Mouse (Mus musculus) liver, postnatal 0 days (tissue): ENCODE results near the gene Zfp799.

Source experiments
- CTCF ChIP-seq: sonication (generic); IDR thresholded peaks from 2 replicates; pipeline ENCODE4 v1.5.1; 2016; ENCODE audit warnings: antibody characterized with exemption, low read depth
- EP300 ChIP-seq: IDR thresholded peaks from 2 replicates; pipeline ENCODE4 v1.6.1; 2016; ENCODE audit warnings: antibody characterized with exemption, low read depth, mild to moderate bottlenecking

GRCm38 (mm10) chr17:32814136-32814535, 15.9 kb downstream of the Zfp799 start:
- TF ChIP-seq CTCF (no peak), EP300 (no peak)
